Mouse (Mus musculus) spleen, adult 18-20 months (tissue): ENCODE results near the gene Gm28230.

Experiments
- DNase-seq, 2 experiments: peaks; one replicate each; pipeline ENCODE4 v3.0.0; 2022; ENCODE audit warnings: mixed read lengths in 2 of 2

Gene Gm28230

GRCm38 (mm10) chr2:74725171-74725570, 1.4 kb upstream of the Gm28230 start:
- DNase-seq = no peak

- no peak for DNase-seq
These were observed 578 bp downstream of the Gm28230 start for GRCm38 (mm10) chr2:74726973-74727639.

GRCm38 (mm10) chr2:74727640-74728302, 1.2 kb downstream of the Gm28230 start:
- no peak for DNase-seq

GRCm38 (mm10) chr2:74728303-74728680, 1.8 kb downstream of the Gm28230 start:
- no peak for DNase-seq

GRCm38 (mm10) chr2:74730331-74730730, 3.8 kb downstream of the Gm28230 start:
- no peak for DNase-seq

GRCm38 (mm10) chr2:74731055-74731454, 4.5 kb downstream of the Gm28230 start:
- DNase-seq = no peak

- DNase-seq = no peak
These were observed 5.4 kb downstream of the Gm28230 start for GRCm38 (mm10) chr2:74731799-74732512.

GRCm38 (mm10) chr2:74732513-74733316, 6.2 kb downstream of the Gm28230 start:
- no peak for DNase-seq

- DNase-seq = no peak
These were observed 6.8 kb downstream of the Gm28230 start for GRCm38 (mm10) chr2:74733317-74733661.

- DNase-seq = no peak
These were observed 7.2 kb downstream of the Gm28230 start for GRCm38 (mm10) chr2:74733765-74734164.

- no peak for DNase-seq
These were observed 7.9 kb downstream of the Gm28230 start for GRCm38 (mm10) chr2:74734451-74734850.

- DNase-seq = no peak
These were observed 8.7 kb downstream of the Gm28230 start for GRCm38 (mm10) chr2:74734996-74735811.

GRCm38 (mm10) chr2:74735851-74736687, 9.5 kb downstream of the Gm28230 start:
- DNase-seq = no peak

- no peak for DNase-seq
These were observed 10.4 kb downstream of the Gm28230 start for GRCm38 (mm10) chr2:74736688-74737577.

GRCm38 (mm10) chr2:74737578-74738070, 11.1 kb downstream of the Gm28230 start:
- DNase-seq = no peak

GRCm38 (mm10) chr2:74738623-74739475, 12.3 kb downstream of the Gm28230 start:
- DNase-seq = no peak

- no peak for DNase-seq
These were observed 12.9 kb downstream of the Gm28230 start for GRCm38 (mm10) chr2:74739476-74739800.

GRCm38 (mm10) chr2:74739869-74740268, 13.3 kb downstream of the Gm28230 start:
- DNase-seq = no peak
